Mouse (Mus musculus) heart, adult 2 months (tissue): Measurements from ENCODE around the gene Tspan4.
A peak's percentile ranks its signal among the peaks of the same experiment; 100 is the strongest.

Experiments
- CTCF ChIP-seq: fragments of 200-600 bp; IDR thresholded peaks from 2 replicates; pipeline ENCODE4 v1.8.1; 2022; ENCODE audit warnings: antibody characterized with exemption, mild to moderate bottlenecking, moderate library complexity
- POLR2A ChIP-seq: fragments of 200-500 bp; IDR thresholded peaks from 2 replicates; pipeline ENCODE4 v1.6.1; 2011; ENCODE audit warnings: mild to moderate bottlenecking, low read depth, low read length, control low read depth; ENCODE audit not compliant: insufficient read depth

DNA sequence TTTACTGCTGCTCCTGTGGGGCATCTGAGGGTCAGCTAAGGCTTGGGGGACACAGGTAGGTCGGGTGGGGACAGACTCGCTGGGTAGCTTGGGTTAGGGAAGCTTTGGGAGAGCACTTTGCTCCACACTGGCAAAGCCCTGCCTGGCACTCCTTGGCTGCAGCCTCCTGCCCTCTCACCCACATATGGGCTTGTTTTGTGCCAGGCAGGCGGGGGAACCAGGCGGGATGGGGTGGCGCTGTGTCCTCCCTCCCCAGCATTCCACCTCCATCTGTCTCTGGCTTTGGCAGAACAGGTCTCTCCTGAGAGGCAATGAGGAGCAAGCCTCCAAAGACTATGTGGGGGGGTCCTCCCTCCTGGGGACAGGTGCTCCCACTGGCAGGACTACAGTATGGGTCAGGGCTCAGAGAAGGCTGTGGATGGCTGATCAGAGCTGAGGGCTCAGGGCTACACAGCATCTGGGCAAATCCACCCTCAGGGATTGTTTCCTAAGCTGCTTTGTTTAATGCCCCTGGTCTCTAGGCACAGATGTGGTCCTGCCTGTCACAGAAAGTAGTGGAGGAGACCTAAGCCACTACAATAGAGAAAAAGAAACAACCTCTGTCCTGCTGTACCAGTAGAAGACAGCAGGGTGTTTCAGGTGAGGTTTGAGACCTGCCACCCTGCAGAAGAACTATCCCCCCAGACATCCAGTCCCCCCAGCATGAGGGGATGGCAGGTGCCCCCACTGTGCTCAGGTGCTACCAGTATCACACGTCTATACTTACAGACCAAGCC, 42.1 kb upstream of the Tspan4 start:
- TF ChIP-seq CTCF: no peak
- TF ChIP-seq POLR2A: peak; percentile 45
